Mouse (Mus musculus) lung, embryonic 15.5 days (tissue): ENCODE results near the gene Noc2l. TPM values are rescaled to one million over a fixed set of nuclear protein-coding genes. Genes with fewer than 3 reads are reported as not detected.

Experiments
- ATAC-seq: fragments of 200-750 bp; cut with Nextera tagmentation; 2 replicates; pipeline ENCODE4 v1.8.0; 2017; ENCODE audit warnings: moderate number of reproducible peaks, borderline replicate concordance; ENCODE audit not compliant: low FRiP score, low TSS enrichment; ENCODE audit errors: extremely low read depth
- H3K27ac ChIP-seq: fragments of 300-500 bp; sonication (generic); 2 replicates; pipeline ENCODE4 v1.5.1; 2015; ENCODE audit warnings: moderate library complexity, mild to moderate bottlenecking, inconsistent platforms
- H3K27me3 ChIP-seq: fragments of 300-500 bp; sonication (generic); 2 replicates; pipeline ENCODE4 v1.6.1; 2015; ENCODE audit warnings: inconsistent platforms
- H3K36me3 ChIP-seq: fragments of 300-500 bp; sonication (generic); 2 replicates; pipeline ENCODE4 v1.6.1; 2015; ENCODE audit warnings: inconsistent platforms
- H3K4me1 ChIP-seq: fragments of 300-500 bp; sonication (generic); 2 replicates; pipeline ENCODE4 v1.6.1; 2015; ENCODE audit warnings: inconsistent platforms
- H3K4me2 ChIP-seq: fragments of 300-500 bp; sonication (generic); 2 replicates; pipeline ENCODE4 v1.6.1; 2015; ENCODE audit warnings: inconsistent platforms, mild to moderate bottlenecking, moderate library complexity
- H3K4me3 ChIP-seq: fragments of 300-500 bp; sonication (generic); 2 replicates; pipeline ENCODE4 v1.5.1; 2015; ENCODE audit warnings: mild to moderate bottlenecking, inconsistent platforms
- H3K9ac ChIP-seq: fragments of 300-500 bp; sonication (generic); 2 replicates; pipeline ENCODE4 v1.6.1; 2015; ENCODE audit warnings: inconsistent platforms
- H3K9me3 ChIP-seq: fragments of 300-500 bp; sonication (generic); 2 replicates; pipeline ENCODE4 v1.6.1; 2016; ENCODE audit warnings: inconsistent platforms
- WGBS: fragments of 180-500 bp; shearing (Covaris S2); methylation state at CpG from one replicate; pipeline ENCODE4 v1.1.7; 2015; 5-methylcytosine and 5-hydroxymethylcytosine counted together
- microRNA-seq: library from miRNA; unstranded; fragments of <30 nt; microRNA quantifications from one replicate; pipeline ENCODE4, GENCODE M21; 2016
- polyA plus RNA-seq: library from polyadenylated mRNA; unstranded; fragments of >200 nt; fragmentation: Nextera tagmentation; extraction: Ambion mirVana; gene quantifications from 2 replicates; pipeline ENCODE4 v1.2.1, GENCODE M21; 2015

Noc2l gene
- polyA plus RNA-seq, 1 experiment from 2014 or later = 69.2 TPM

DNA sequence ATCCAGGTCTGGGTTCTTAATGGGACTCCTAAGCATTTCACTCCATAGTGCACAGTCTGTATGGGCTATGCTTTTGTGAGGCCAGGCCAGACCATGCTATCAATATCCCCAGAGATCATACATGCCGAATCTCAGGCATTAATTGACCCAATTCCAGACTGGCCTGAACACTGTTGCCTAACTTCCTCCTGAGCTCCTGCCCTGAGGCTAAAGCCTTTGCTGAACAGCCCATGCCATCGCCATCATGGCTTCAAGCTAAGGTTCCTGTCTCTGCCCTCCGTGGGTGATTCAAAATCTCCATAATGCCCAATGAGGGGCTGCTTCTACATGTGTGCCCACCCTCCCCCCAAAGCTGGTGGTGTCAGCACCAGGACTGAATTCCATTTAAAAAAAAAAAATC, 16.8 kb downstream of the Noc2l start:
- 41% methylated on average over 3 of the region's 3 CpGs for WGBS
- Histone ChIP-seq H3K36me3 (peaks cover 13% of the 10 kb centered on the region), H3K9ac (no peak overlapping the region), H3K27ac (no peak overlapping the region), H3K4me1 (peaks cover 14% of the 10 kb centered on the region), H3K4me2 (no peak overlapping the region), H3K27me3 (peaks cover 36% of the 10 kb centered on the region), H3K9me3 (no peaks in the 10 kb centered on the region), H3K4me3 (no peak overlapping the region)
- ATAC-seq = no peak

DNA sequence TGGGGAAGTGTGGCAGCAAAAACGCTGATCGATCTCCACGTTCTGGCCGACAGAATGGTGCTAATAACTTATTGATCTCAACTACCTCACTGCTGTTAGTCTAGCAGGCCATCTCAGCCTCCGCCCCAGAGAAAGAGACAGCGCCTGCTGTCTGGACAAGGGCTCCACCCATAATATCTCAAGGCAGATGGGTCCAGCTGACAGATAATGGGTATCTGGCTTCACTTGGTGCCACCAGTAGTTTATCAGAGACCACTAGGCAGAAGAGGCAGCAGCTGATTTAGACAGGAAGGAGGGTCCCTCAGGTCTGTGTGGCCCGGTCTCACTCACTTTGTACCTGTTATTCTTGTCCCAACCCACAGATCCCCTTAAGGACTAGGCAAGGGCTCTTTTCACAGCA, 17.2 kb downstream of the Noc2l start:
- peak; percentile 32; the same call in 1 of the 2 replicates for ATAC-seq
- Histone ChIP-seq H3K4me2 (no peak overlapping the region), H3K27ac (no peak overlapping the region), H3K36me3 (peaks cover 8% of the 10 kb centered on the region), H3K27me3 (peaks cover 36% of the 10 kb centered on the region), H3K4me3 (no peak overlapping the region), H3K9me3 (no peaks in the 10 kb centered on the region), H3K4me1 (peaks cover 14% of the 10 kb centered on the region), H3K9ac (no peak overlapping the region)
- WGBS = 48% methylated on average over 7 of the region's 7 CpGs

DNA sequence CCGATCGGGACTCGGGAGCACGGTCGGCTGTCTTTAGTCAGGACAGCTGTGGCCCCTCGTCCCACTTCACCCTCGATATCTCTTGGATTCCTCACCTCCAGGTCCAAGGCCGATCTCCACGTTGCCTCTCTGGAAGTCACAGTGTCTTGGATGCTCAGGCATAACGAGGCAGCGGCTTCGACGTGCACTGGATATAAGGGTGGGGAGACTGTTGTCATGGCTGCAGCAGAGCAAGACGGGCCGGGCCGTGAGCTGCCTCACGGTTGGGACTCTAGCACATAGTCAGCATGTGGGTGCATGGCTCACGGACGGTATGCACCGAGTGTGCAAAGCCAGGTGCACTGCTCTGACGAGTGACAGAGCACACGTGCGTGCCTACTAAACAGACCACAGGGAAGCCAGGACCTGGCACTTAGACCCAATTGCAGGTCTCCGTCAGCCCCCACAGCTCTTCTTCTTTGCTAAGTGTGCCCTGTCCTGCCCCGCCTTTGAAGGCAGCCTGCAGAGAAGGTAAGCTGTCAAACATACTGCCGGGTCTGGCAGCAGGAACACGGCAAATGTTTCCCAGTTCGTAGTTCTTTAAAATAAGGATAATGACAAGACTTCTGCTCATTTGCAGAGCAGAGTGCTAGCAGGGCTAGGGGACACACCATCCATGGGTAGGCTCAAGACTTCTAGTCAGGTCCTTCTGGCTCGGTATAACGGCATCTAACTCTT, 18.7 kb downstream of the Noc2l start:
- Histone ChIP-seq H3K9ac (no peak overlapping the region), H3K36me3 (no peaks in the 10 kb centered on the region), H3K9me3 (no peaks in the 10 kb centered on the region), H3K27ac (no peak overlapping the region), H3K27me3 (peaks cover 36% of the 10 kb centered on the region), H3K4me3 (peak overlapping the region; percentile 19), H3K4me1 (peaks cover 14% of the 10 kb centered on the region), H3K4me2 (peak overlapping the region; percentile 30)
- peak; percentile 59 for ATAC-seq
- 2% methylated on average over 28 of the region's 30 CpGs for WGBS

DNA sequence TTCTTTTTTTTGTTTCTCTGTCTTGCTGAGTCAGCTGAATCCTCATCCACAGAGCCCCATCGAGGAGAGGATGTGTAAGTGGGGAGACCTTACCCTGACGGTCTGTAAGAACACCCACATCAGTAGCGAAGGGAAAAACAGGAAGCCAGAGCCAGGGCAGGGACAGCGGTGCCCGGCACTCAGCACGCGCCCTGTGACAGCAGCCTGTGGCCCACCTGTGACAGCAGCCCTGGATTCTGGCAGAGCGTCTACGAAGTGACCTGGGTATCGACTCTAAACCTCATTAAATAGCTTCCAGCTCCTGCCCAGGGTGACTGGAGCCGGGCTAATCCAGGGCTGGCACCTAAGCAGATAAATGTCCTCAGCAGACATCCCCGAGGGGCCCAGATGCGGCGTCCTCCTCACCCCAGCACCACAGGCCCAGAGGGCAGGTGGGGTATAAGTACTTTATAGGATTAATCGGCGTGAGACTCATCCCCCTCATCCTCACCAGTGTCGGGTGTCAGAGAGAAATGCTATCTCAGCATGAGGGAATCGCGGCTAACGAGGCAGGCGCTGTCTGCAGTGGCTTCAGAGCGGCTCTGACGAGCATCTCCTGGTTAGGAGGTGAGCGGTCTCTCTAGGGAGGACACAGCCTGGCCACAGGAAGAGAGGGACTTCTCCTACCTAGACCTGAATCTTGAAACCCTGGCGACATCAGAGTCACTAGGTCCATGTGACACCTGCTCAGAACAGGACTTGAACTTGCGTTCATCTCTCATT, 19.4 kb downstream of the Noc2l start, which contains the start of gene Samd11:
Gene Samd11, minus strand, starts transcription at position 580 of the 762 bp plus-strand sequence.
- 6% methylated on average over 26 of the region's 26 CpGs for WGBS
- Histone ChIP-seq H3K36me3 (no peaks in the 10 kb centered on the region), H3K4me2 (peak within 1 kb of the TSS; percentile 30), H3K27ac (no peak within 1 kb of the TSS), H3K9me3 (no peaks in the 10 kb centered on the region), H3K4me1 (peaks cover 14% of the 10 kb centered on the region), H3K9ac (no peak within 1 kb of the TSS), H3K27me3 (peaks cover 36% of the 10 kb centered on the region), H3K4me3 (peak within 1 kb of the TSS; percentile 19)
- ATAC-seq = peak; percentile 58

Small RNA genes within 50 kb of the gene (microRNA-seq; reads per million reads assigned to microRNA genes)
- 6.7 reads per million, percentile 24 among the genes with 10 or more reads in this experiment for gene Mir7658

Other genes starting within 250 kb of the Noc2l start
- 16.4 and 17.0 TPM in 2 replicates for gene B3galt6, start 243.4 kb upstream of the Noc2l start, polyA plus RNA-seq
- 156 and 162 TPM in 2 replicates for gene Sdf4, start 243.1 kb upstream of the Noc2l start, polyA plus RNA-seq
- gene Tnfrsf4, start 222.2 kb upstream of the Noc2l start, polyA plus RNA-seq = 0.39 and 0.42 TPM in 2 replicates
- gene Tnfrsf18, start 209.8 kb upstream of the Noc2l start, polyA plus RNA-seq = 1.6 and 2.7 TPM in 2 replicates
- 2.9 TPM in 2 replicates for gene Ttll10, start 176.6 kb upstream of the Noc2l start, polyA plus RNA-seq
- gene 9430015G10Rik, start 126.0 kb upstream of the Noc2l start, polyA plus RNA-seq = 40.2 and 43.4 TPM in 2 replicates
- 0.15 and 0.29 TPM in 2 replicates for gene Rnf223, start 105.5 kb upstream of the Noc2l start, polyA plus RNA-seq
- 75.6 and 77.0 TPM in 2 replicates for gene Agrn, start 38.5 kb upstream of the Noc2l start, polyA plus RNA-seq
- 2.1 and 3.1 TPM in 2 replicates for gene Isg15, start 35.2 kb upstream of the Noc2l start, polyA plus RNA-seq
- 2.7 and 3.5 TPM in 2 replicates for gene AW011738, start 32.7 kb upstream of the Noc2l start, polyA plus RNA-seq
- 0.49 and 0.55 TPM in 2 replicates for gene Perm1, start 20.1 kb upstream of the Noc2l start, polyA plus RNA-seq
- 19.0 and 21.1 TPM in 2 replicates for gene Plekhn1, start 1.2 kb upstream of the Noc2l start, polyA plus RNA-seq
- 0.30 and 0.34 TPM in 2 replicates for gene Samd11, start 19.6 kb downstream of the Noc2l start, polyA plus RNA-seq
- gene Vmn2r-ps159, start 95.1 kb downstream of the Noc2l start, polyA plus RNA-seq = not detected in 2 replicates